Mouse (Mus musculus) CH12.LX (cell line): ENCODE measurements at regions not wholly inside any gene's neighbourhood (a gene's known extent, or its start where the extent isn't known, plus 50 kb on each side); places are given as distances from the start of the nearest gene placed in this dataset.

Experiments
- DNase-seq: peaks from one replicate; pipeline ENCODE4 v3.0.0-alpha.2; 2013; ENCODE audit errors: extremely low read depth
- H3K27ac ChIP-seq: 2 replicates; pipeline ENCODE4 v1.5.1; 2012; ENCODE audit warnings: low read depth, mild to moderate bottlenecking, control low read depth, moderate library complexity; ENCODE audit not compliant: insufficient read depth
- H3K27me3 ChIP-seq: replicated peaks from 2 replicates; pipeline ENCODE3; 2012; ENCODE audit warnings: inconsistent platforms
- H3K36me3 ChIP-seq, 2 experiments: replicated peaks in 1 of 2; 2 replicates each; pipeline versions ENCODE3 to v1.6.1; 2012; ENCODE audit warnings: inconsistent platforms in 1 of 2, low read length in 1 of 2, mild to moderate bottlenecking in 1 of 2, mixed read lengths in 1 of 2, moderate library complexity in 1 of 2; ENCODE audit not compliant: control insufficient read depth in 1 of 2, insufficient read depth in 1 of 2
- H3K4me1 ChIP-seq, 2 experiments: 2 replicates each; pipeline ENCODE4 v1.6.1; 2012; ENCODE audit warnings: inconsistent platforms in 1 of 2, moderate library complexity in 1 of 2; ENCODE audit not compliant: insufficient read depth in 2 of 2, control insufficient read depth in 1 of 2
- H3K4me2 ChIP-seq: 2 replicates; pipeline ENCODE4 v1.6.1; 2012; ENCODE audit warnings: low read depth, mild to moderate bottlenecking, control low read depth; ENCODE audit not compliant: poor library complexity, insufficient read depth, severe bottlenecking
- H3K4me3 ChIP-seq, 3 experiments: fragments of 150-350 bp in 1 of 3; sonication (generic) in 1 of 3; replicated peaks in 1 of 3; 2 replicates each; pipeline versions ENCODE3 to v1.5.1; 2011 to 2012; ENCODE audit warnings: low read depth in 2 of 3, low read length in 2 of 3, mild to moderate bottlenecking in 2 of 3, moderate library complexity in 2 of 3, control low read depth in 1 of 3, improper control_type of control experiment in 1 of 3, inconsistent platforms in 1 of 3, mixed read lengths in 1 of 3; ENCODE audit not compliant: poor library complexity in 1 of 3
- H3K79me2 ChIP-seq: replicated peaks from 2 replicates; pipeline ENCODE4 v1.6.1; 2012; ENCODE audit warnings: mild to moderate bottlenecking, moderate library complexity; ENCODE audit not compliant: control insufficient read depth, poor library complexity, insufficient read depth, severe bottlenecking; ENCODE audit errors: extremely low read depth
- H3K9ac ChIP-seq: 2 replicates; pipeline ENCODE4 v1.6.1; 2012; ENCODE audit warnings: low read depth, mild to moderate bottlenecking, control low read depth, moderate library complexity; ENCODE audit not compliant: insufficient read depth
- H3K9me3 ChIP-seq: replicated peaks from 2 replicates; pipeline ENCODE3; 2012; ENCODE audit warnings: low read length, inconsistent platforms, mixed read lengths
- BHLHE40 ChIP-seq: IDR thresholded peaks from 2 replicates; pipeline ENCODE4 v1.6.1; 2011; ENCODE audit warnings: mild to moderate bottlenecking, low read depth, low read length, improper control_type of control experiment
- CHD2 ChIP-seq: IDR thresholded peaks from 2 replicates; pipeline ENCODE4 v1.6.1; 2011; ENCODE audit warnings: low read length, improper control_type of control experiment
- CTCF ChIP-seq, 2 experiments: IDR thresholded peaks in 1 of 2; conservative IDR thresholded peaks in 1 of 2; 2 replicates each; pipeline ENCODE4 v1.5.1; 2011 to 2012; ENCODE audit warnings: low read depth in 2 of 2, low read length in 2 of 2, improper control_type of control experiment in 1 of 2, inconsistent platforms in 1 of 2, mild to moderate bottlenecking in 1 of 2, moderate library complexity in 1 of 2
- EP300 ChIP-seq: IDR thresholded peaks from 2 replicates; pipeline ENCODE4 v1.6.1; 2011; ENCODE audit warnings: low read length, improper control_type of control experiment
- GABPA ChIP-seq: IDR thresholded peaks from 2 replicates; pipeline ENCODE4 v1.6.1; 2012; ENCODE audit warnings: low read depth, low read length, improper control_type of control experiment, inconsistent platforms; ENCODE audit not compliant: insufficient replicate concordance
- HCFC1 ChIP-seq: IDR thresholded peaks from 2 replicates; pipeline ENCODE4 v1.6.1; 2012; ENCODE audit warnings: low read depth, mild to moderate bottlenecking, inconsistent platforms, low read length, improper control_type of control experiment
- IRF4 ChIP-seq: IDR thresholded peaks from 2 replicates; pipeline ENCODE4 v1.6.1; 2014; ENCODE audit warnings: low read depth, mild to moderate bottlenecking, inconsistent platforms, low read length, improper control_type of control experiment
- JUN ChIP-seq: IDR thresholded peaks from 2 replicates; pipeline ENCODE4 v1.6.1; 2011; ENCODE audit warnings: low read depth, mild to moderate bottlenecking, low read length, improper control_type of control experiment, moderate library complexity; ENCODE audit not compliant: insufficient read depth
- JUND ChIP-seq: conservative IDR thresholded peaks from 2 replicates; pipeline ENCODE4 v1.6.1; 2011; ENCODE audit warnings: low read depth, low read length, improper control_type of control experiment
- KAT2A ChIP-seq: IDR thresholded peaks from 2 replicates; pipeline ENCODE4 v1.6.1; 2012; ENCODE audit warnings: low read length, improper control_type of control experiment, inconsistent platforms; ENCODE audit not compliant: insufficient replicate concordance
- MAX ChIP-seq: IDR thresholded peaks from 2 replicates; pipeline ENCODE4 v1.6.1; 2011; ENCODE audit warnings: low read length, improper control_type of control experiment
- MEF2A ChIP-seq: IDR thresholded peaks from 2 replicates; pipeline ENCODE4 v1.6.1; 2014; ENCODE audit warnings: low read depth, mild to moderate bottlenecking, inconsistent platforms, low read length, improper control_type of control experiment, borderline replicate concordance
- MXI1 ChIP-seq: IDR thresholded peaks from 2 replicates; pipeline ENCODE4 v1.6.1; 2011; ENCODE audit warnings: mild to moderate bottlenecking, low read depth, low read length, improper control_type of control experiment
- PAX5 ChIP-seq: IDR thresholded peaks from 2 replicates; pipeline ENCODE4 v1.6.1; 2012; ENCODE audit warnings: low read length, inconsistent platforms, mixed read lengths
- POLR2A ChIP-seq: IDR thresholded peaks from 2 replicates; pipeline ENCODE4 v1.6.1; 2011; ENCODE audit warnings: low read depth, mild to moderate bottlenecking, improper control_type of control experiment, low read length
- POLR2AphosphoS2 ChIP-seq: IDR thresholded peaks from 2 replicates; pipeline ENCODE4 v1.6.1; 2011; ENCODE audit warnings: low read depth, low read length, improper control_type of control experiment
- RAD21 ChIP-seq: IDR thresholded peaks from 2 replicates; pipeline ENCODE4 v1.6.1; 2011; ENCODE audit warnings: low read depth, mild to moderate bottlenecking, low read length, improper control_type of control experiment, moderate library complexity
- RCOR1 ChIP-seq: conservative IDR thresholded peaks from 2 replicates; pipeline ENCODE4 v1.6.1; 2012; ENCODE audit warnings: low read depth, mild to moderate bottlenecking, inconsistent platforms, low read length, improper control_type of control experiment
- SIN3A ChIP-seq: IDR thresholded peaks from 2 replicates; pipeline ENCODE4 v1.6.1; 2012; ENCODE audit warnings: low read length, improper control_type of control experiment, inconsistent platforms
- TBP ChIP-seq: conservative IDR thresholded peaks from 2 replicates; pipeline ENCODE4 v1.6.1; 2011; ENCODE audit warnings: low read depth, low read length, improper control_type of control experiment
- TCF12 ChIP-seq: IDR thresholded peaks from 2 replicates; pipeline ENCODE4 v1.6.1; 2014; ENCODE audit warnings: low read depth, mild to moderate bottlenecking, inconsistent platforms, low read length, improper control_type of control experiment
- UBTF ChIP-seq: IDR thresholded peaks from 2 replicates; pipeline ENCODE4 v1.6.1; 2012; ENCODE audit warnings: low read depth, mild to moderate bottlenecking, inconsistent platforms, low read length, improper control_type of control experiment, moderate library complexity
- USF1 ChIP-seq: IDR thresholded peaks from 2 replicates; pipeline ENCODE4 v1.6.1; 2014; ENCODE audit warnings: low read depth, mild to moderate bottlenecking, inconsistent platforms, low read length, improper control_type of control experiment
- USF2 ChIP-seq: conservative IDR thresholded peaks from 2 replicates; pipeline ENCODE4 v1.6.1; 2011; ENCODE audit warnings: low read depth, low read length, improper control_type of control experiment
- ZC3H11A ChIP-seq: IDR thresholded peaks from 2 replicates; pipeline ENCODE4 v1.6.1; 2012; ENCODE audit warnings: low read depth, mild to moderate bottlenecking, inconsistent platforms, low read length, improper control_type of control experiment
- ZKSCAN1 ChIP-seq: IDR thresholded peaks from 2 replicates; pipeline ENCODE4 v1.6.1; 2012; ENCODE audit warnings: low read depth, inconsistent platforms, low read length, improper control_type of control experiment, borderline replicate concordance
- ZMIZ1 ChIP-seq: IDR thresholded peaks from 2 replicates; pipeline ENCODE4 v1.6.1; 2012; ENCODE audit warnings: low read depth, mild to moderate bottlenecking, inconsistent platforms, low read length, improper control_type of control experiment
- dilution Hi-C: fragments of 300-500 bp; cut with MboI; formaldehyde crosslinking; loops from 2 replicates; pipeline ENCODE4 v1.14.3; 2020; ENCODE audit warnings: low sequenced_read_pairs; ENCODE audit not compliant: extremely low pct_unique_long_range_greater_than_20kb, extremely low pct_ligation_motif_present
- in situ Hi-C: fragments of 300-500 bp; cut with MboI; formaldehyde crosslinking; loops from 3 replicates; pipeline ENCODE4 v1.14.3; 2019; ENCODE audit warnings: low sequenced_read_pairs, low pct_ligation_motif_present, low pct_unique_long_range_greater_than_20kb, mixed read lengths

GRCm38 (mm10) chr1:31379032-31379431 is 156.4 kb downstream of the Pih1d3 start:
- dilution Hi-C loops, result no loop called here
- Histone ChIP-seq H3K9ac (no peak overlapping the region), H3K4me2 (no peak overlapping the region), H3K27ac (no peak overlapping the region), H3K9me3 (no peaks in the 10 kb centered on the region), H3K27me3 (no peaks in the 10 kb centered on the region), H3K4me3 (no peak overlapping the region), H3K4me1 (peaks cover 0 to 7% of the 10 kb centered on the region in 2 experiments; a peak in 2 of 4 replicates), H3K36me3 (no peaks in the 10 kb centered on the region), H3K79me2 (no peaks in the 10 kb centered on the region)
- in situ Hi-C loops, result no loop called here
- DNase-seq, result no peak
- TF ChIP-seq JUND (no peak), RAD21 (peak; percentile 34), CTCF (conservative IDR thresholded peaks at IDR 0.05 in 1 of 2, IDR thresholded peaks at IDR 0.05 in 1 of 2; ENCODE audit: low read depth in 2 of 2, low read length in 2 of 2) (0 out of 4 replicates have a peak, but pooled peaks of 1 of the 2 experiments have one; percentile 10), HCFC1 (no peak), MXI1 (no peak), USF2 (no peak), ZMIZ1 (no peak)

GRCm38 (mm10) chr1:31380312-31380711 is 157.7 kb downstream of the Pih1d3 start:
- DNase-seq, result no peak
- peaks cover 0 to 7% of the 10 kb centered on the region in 2 experiments; a peak in 2 of 4 replicates for H3K4me1 ChIP-seq
- H3K27me3 ChIP-seq, result no peaks in the 10 kb centered on the region
- no peaks in the 10 kb centered on the region for H3K9me3 ChIP-seq
- no peak overlapping the region for H3K4me2 ChIP-seq
- dilution Hi-C loops, result no loop called here
- in situ Hi-C loops, result no loop called here
- no peak overlapping the region for H3K27ac ChIP-seq
- no peaks in the 10 kb centered on the region for H3K36me3 ChIP-seq
- no peak overlapping the region for H3K9ac ChIP-seq
- H3K4me3 ChIP-seq, result no peak overlapping the region
- no peaks in the 10 kb centered on the region for H3K79me2 ChIP-seq
- TF ChIP-seq RCOR1, result no peak
- no peak for TF ChIP-seq GABPA
- no peak for TF ChIP-seq SIN3A
- TF ChIP-seq MAX, result no peak
- TF ChIP-seq BHLHE40, result no peak
- TF ChIP-seq USF1, result no peak
- TF ChIP-seq PAX5, result no peak

GRCm38 (mm10) chr1:31382192-31382591 is 159.6 kb downstream of the Pih1d3 start:
- Histone ChIP-seq H3K9ac (no peak overlapping the region), H3K27ac (no peak overlapping the region), H3K27me3 (no peaks in the 10 kb centered on the region), H3K36me3 (no peaks in the 10 kb centered on the region), H3K4me2 (no peak overlapping the region), H3K4me3 (no peak overlapping the region), H3K79me2 (no peaks in the 10 kb centered on the region), H3K9me3 (no peaks in the 10 kb centered on the region), H3K4me1 (peaks cover 0 to 7% of the 10 kb centered on the region in 2 experiments; a peak in 2 of 4 replicates)
- dilution Hi-C loops, result no loop called here
- DNase-seq, result no peak
- in situ Hi-C loops, result no loop called here
- TF ChIP-seq HCFC1, result no peak
- TF ChIP-seq CTCF (conservative IDR thresholded peaks at IDR 0.05 in 1 of 2, IDR thresholded peaks at IDR 0.05 in 1 of 2; ENCODE audit: low read depth in 2 of 2, low read length in 2 of 2), result no peak
- no peak for TF ChIP-seq MEF2A
- no peak for TF ChIP-seq POLR2A
- no peak for TF ChIP-seq USF1
- no peak for TF ChIP-seq CHD2
- TF ChIP-seq RCOR1, result no peak
- no peak for TF ChIP-seq IRF4
- no peak for TF ChIP-seq KAT2A
- TF ChIP-seq BHLHE40, result no peak
- no peak for TF ChIP-seq SIN3A
- TF ChIP-seq JUN, result no peak
- TF ChIP-seq TBP, result no peak
- no peak for TF ChIP-seq TCF12
- no peak for TF ChIP-seq USF2
- no peak for TF ChIP-seq ZC3H11A
- no peak for TF ChIP-seq POLR2AphosphoS2
- no peak for TF ChIP-seq EP300
- no peak for TF ChIP-seq UBTF
- TF ChIP-seq ZKSCAN1, result no peak
